Mouse (Mus musculus) megakaryocyte, embryonic 14.5 days (primary cell): ENCODE measurements around the gene Nfatc3.

Experiments used
- FLI1 ChIP-seq: IDR thresholded peaks from 2 replicates; pipeline ENCODE4 v1.6.1; 2012; ENCODE audit warnings: low read length, inconsistent platforms, mixed read lengths
- GATA1 ChIP-seq: IDR thresholded peaks from 3 replicates; pipeline ENCODE4 v1.6.1; 2012; ENCODE audit warnings: mixed read lengths, low read length, inconsistent platforms, borderline replicate concordance

- TF ChIP-seq GATA1 (no peak), FLI1 (no peak)
Observed at GRCm38 (mm10) chr8:106112514-106112913, 53.9 kb downstream of the Nfatc3 start.
